Mouse (Mus musculus) skeletal muscle tissue, postnatal 0 days (tissue): ENCODE results near the gene Lyg1. TPM values are rescaled to one million over a fixed set of nuclear protein-coding genes. Genes with fewer than 3 reads are reported as not detected.

Experiments used
- polyA plus RNA-seq: library from polyadenylated mRNA; unstranded; fragments of >200 nt; fragmentation: Nextera tagmentation; extraction: Ambion mirVana; gene quantifications from 2 replicates; pipeline ENCODE4 v1.2.1, GENCODE M21; 2015

The Lyg1 gene
- not detected in 2 replicates for polyA plus RNA-seq

GRCm38 (mm10) chr1:37957659-37958058 lies at the start of gene Lyg1:
Gene Lyg1 (minus strand): TSS chr1:37957759.

GRCm38 (mm10) chr1:37997867-37998266 lies 40.3 kb upstream of the Lyg1 start, which contains the start of the genes Txndc9 and Eif5b:
Gene Txndc9 (minus strand): TSS chr1:37997893.
Gene Eif5b (plus strand): TSS chr1:37998010.

GRCm38 (mm10) chr1:37916393-37916792 lies 41.2 kb downstream of the Lyg1 start, which contains the start of gene Lyg2:
Gene Lyg2 (minus strand): TSS chr1:37916493.

Other genes starting within 250 kb of the Lyg1 start
- 0.21 and 0.44 TPM in 2 replicates for gene 2010300C02Rik, start 237.7 kb downstream of the Lyg1 start, polyA plus RNA-seq
- 3.5 and 4.1 TPM in 2 replicates for gene Tsga10, start 91.3 kb downstream of the Lyg1 start, polyA plus RNA-seq
- 10.2 and 12.0 TPM in 2 replicates for gene Lipt1, start 86.0 kb downstream of the Lyg1 start, polyA plus RNA-seq
- 7.5 and 9.9 TPM in 2 replicates for gene Mitd1, start 67.3 kb downstream of the Lyg1 start, polyA plus RNA-seq
- gene Mrpl30, start 67.3 kb downstream of the Lyg1 start, polyA plus RNA-seq = 389 and 482 TPM in 2 replicates
- not detected in 2 replicates for gene Lyg2, start 41.3 kb downstream of the Lyg1 start, polyA plus RNA-seq
- gene Txndc9, start 40.1 kb upstream of the Lyg1 start, polyA plus RNA-seq = 77.4 and 79.0 TPM in 2 replicates
- 13.3 and 16.2 TPM in 2 replicates for gene Eif5b, start 40.3 kb upstream of the Lyg1 start, polyA plus RNA-seq
- gene Rev1, start 172.0 kb upstream of the Lyg1 start, polyA plus RNA-seq = 10.5 and 11.0 TPM in 2 replicates